Mouse (Mus musculus) heart, postnatal 0 days (tissue): ENCODE measurements around the gene Olfr902. TPM values are rescaled to one million over a fixed set of nuclear protein-coding genes. Genes with fewer than 3 reads are reported as not detected.
"Not testable (repeated sequence)": the region's sequence is repeated elsewhere in the genome, so short reads cannot be mapped to it uniquely, and the experiment has no call there.

Experiments
- ATAC-seq: fragments of 200-750 bp; cut with Nextera tagmentation; 2 replicates; pipeline ENCODE4 v1.8.0; 2017; ENCODE audit warnings: low read depth, moderate number of reproducible peaks, moderate library complexity; ENCODE audit not compliant: insufficient read depth
- DNase-seq: peaks from one replicate; pipeline ENCODE4 v3.0.0-alpha.2; 2016; ENCODE audit warnings: low spot score
- H3K27ac ChIP-seq: fragments of 300-500 bp; sonication (generic); 2 replicates; pipeline ENCODE4 v1.5.1; 2014; ENCODE audit warnings: low read depth, mild to moderate bottlenecking
- H3K27me3 ChIP-seq: fragments of 300-500 bp; sonication (generic); 2 replicates; pipeline ENCODE4 v1.6.1; 2014; ENCODE audit warnings: low read length, mixed read lengths; ENCODE audit not compliant: control insufficient read depth, insufficient read depth
- H3K36me3 ChIP-seq: fragments of 300-500 bp; sonication (generic); replicated peaks from 2 replicates; pipeline ENCODE4 v1.6.1; 2014; ENCODE audit warnings: low read length, mixed read lengths; ENCODE audit not compliant: control insufficient read depth, insufficient read depth
- H3K4me1 ChIP-seq: fragments of 300-500 bp; sonication (generic); 2 replicates; pipeline ENCODE4 v1.6.1; 2014; ENCODE audit warnings: antibody characterized with exemption; ENCODE audit not compliant: control insufficient read depth, insufficient read depth
- H3K4me2 ChIP-seq: fragments of 300-500 bp; sonication (generic); 2 replicates; pipeline ENCODE4 v1.6.1; 2014; ENCODE audit warnings: low read depth, mild to moderate bottlenecking, low read length, moderate library complexity
- H3K4me3 ChIP-seq: fragments of 300-500 bp; sonication (generic); 2 replicates; pipeline ENCODE4 v1.5.1; 2014; ENCODE audit warnings: low read depth, low read length
- H3K9ac ChIP-seq: fragments of 300-500 bp; sonication (generic); replicated peaks from 2 replicates; pipeline ENCODE4 v1.6.1; 2014; ENCODE audit warnings: low read depth, low read length, mixed read lengths
- H3K9me3 ChIP-seq: fragments of 300-500 bp; sonication (generic); replicated peaks from 2 replicates; pipeline ENCODE4 v1.6.1; 2016; ENCODE audit warnings: low read length; ENCODE audit not compliant: control insufficient read depth
- CTCF ChIP-seq: IDR thresholded peaks from 2 replicates; pipeline ENCODE4 v1.5.1; 2016; ENCODE audit warnings: antibody characterized with exemption, control low read depth, low read depth
- EP300 ChIP-seq: IDR thresholded peaks from 2 replicates; pipeline ENCODE4 v1.6.1; 2016; ENCODE audit warnings: antibody characterized with exemption, low read depth
- WGBS: fragments of 180-500 bp; shearing (Covaris S2); extraction: QIAGEN DNeasy Blood & Tissue Kit; methylation state at CpG from one replicate; pipeline ENCODE4 v1.1.7; 2014; 5-methylcytosine and 5-hydroxymethylcytosine counted together
- polyA plus RNA-seq: library from polyadenylated mRNA; unstranded; fragments of >200 nt; fragmentation: Nextera tagmentation; extraction: Ambion mirVana; gene quantifications from 2 replicates; pipeline ENCODE4 v1.2.1, GENCODE M21; 2015
- total RNA-seq: library from RNA; depleted of rRNA; stranded (reverse); fragments of >200 nt; gene quantifications from 2 replicates; pipeline ENCODE4 v1.2.3, GENCODE M21; 2014; ENCODE audit warnings: low replicate concordance; rRNA removed

Olfr902 gene
- total RNA-seq (not detected in 2 replicates), polyA plus RNA-seq (not detected in 2 replicates)

DNA sequence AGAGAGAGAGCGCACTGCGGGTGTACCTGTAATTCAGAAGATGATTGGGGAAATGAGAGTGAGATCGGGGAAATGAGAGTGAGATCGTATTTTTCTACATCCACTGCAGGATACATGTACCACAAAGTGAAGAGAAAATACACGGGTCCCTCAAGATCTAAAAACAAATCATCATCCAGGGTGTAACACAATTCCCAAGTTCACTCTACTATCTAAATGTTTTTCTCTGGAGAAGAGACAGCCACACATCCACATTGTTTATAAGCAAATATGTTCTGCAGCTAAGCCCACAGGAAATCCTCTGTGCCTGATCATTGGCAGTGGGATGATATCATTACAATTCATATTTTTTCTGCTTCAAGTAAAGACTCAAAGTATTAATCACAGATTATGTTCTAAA is at the start of gene Olfr902:
Gene Olfr902 (plus strand): TSS at position 301 of the 400 bp plus-strand sequence.
- Histone ChIP-seq H3K9me3 (no peaks in the 10 kb centered on the region), H3K4me3 (no peak within 1 kb of the TSS), H3K4me2 (no peak within 1 kb of the TSS), H3K9ac (no peak within 1 kb of the TSS), H3K27me3 (no peaks in the 10 kb centered on the region), H3K36me3 (no peaks in the 10 kb centered on the region), H3K4me1 (no peaks in the 10 kb centered on the region), H3K27ac (no peak within 1 kb of the TSS)
- DNase-seq (no peak), ATAC-seq (no peak)
- WGBS: 82% methylated on average over 5 of the region's 5 CpGs
- TF ChIP-seq CTCF (no peak), EP300 (no peak)

DNA sequence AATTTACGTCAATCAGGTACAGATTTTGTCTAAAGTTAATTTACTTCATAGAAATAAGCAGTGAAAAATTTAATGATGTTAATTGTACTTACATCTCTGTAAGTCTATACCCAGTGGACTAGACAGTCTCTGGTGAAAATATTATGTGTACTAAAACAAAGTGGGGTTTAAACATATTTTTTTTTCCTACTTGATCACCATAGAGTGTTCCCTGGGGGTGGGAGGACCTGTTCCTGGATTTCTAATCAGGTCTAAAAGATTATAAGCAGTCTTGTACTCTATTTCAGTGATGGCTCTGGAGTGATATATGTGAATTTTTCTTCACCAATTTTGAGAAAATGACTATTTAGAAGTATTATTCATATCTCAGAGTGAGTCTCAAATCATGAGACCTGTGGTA is 46.1 kb upstream of the Olfr902 start, which contains the start of gene Olfr147:
Gene Olfr147 (plus strand): TSS at position 301 of the 400 bp plus-strand sequence.
- no peaks in the 10 kb centered on the region for H3K36me3 ChIP-seq
- H3K27me3 ChIP-seq: no peaks in the 10 kb centered on the region
- TF ChIP-seq CTCF (no peak), EP300 (no peak)
- DNase-seq (no peak), ATAC-seq (no peak)
- no peaks in the 10 kb centered on the region for H3K4me1 ChIP-seq
- H3K4me2 ChIP-seq: no peak within 1 kb of the TSS
- H3K9me3 ChIP-seq: no peaks in the 10 kb centered on the region
- H3K4me3 ChIP-seq: no peak within 1 kb of the TSS
- 53% methylated on average over 1 of the region's 1 CpGs for WGBS
- no peak within 1 kb of the TSS for H3K9ac ChIP-seq
- no peak within 1 kb of the TSS for H3K27ac ChIP-seq

DNA sequence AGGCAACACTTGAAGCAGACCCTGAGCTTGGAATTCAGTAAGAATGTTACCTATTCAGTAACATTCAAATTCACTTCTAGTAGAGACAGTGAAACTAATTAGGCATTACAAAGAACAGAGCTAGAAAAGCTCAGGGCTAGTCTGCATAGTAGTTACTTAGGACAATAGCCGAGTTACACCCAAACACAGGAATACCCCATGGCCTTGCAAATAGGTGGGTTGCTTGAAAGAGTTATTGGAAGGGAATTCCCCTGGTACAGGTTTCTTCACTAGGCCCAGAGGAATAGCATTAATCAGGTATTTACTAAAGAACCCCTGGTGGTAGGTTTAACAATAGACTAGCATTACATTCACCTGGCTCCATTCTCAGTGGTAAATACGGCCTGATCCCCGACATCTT is 40.0 kb upstream of the Olfr902 start:
- not testable (repeated sequence) for H3K9me3 ChIP-seq
- WGBS: 83% methylated on average over 3 of the region's 3 CpGs

DNA sequence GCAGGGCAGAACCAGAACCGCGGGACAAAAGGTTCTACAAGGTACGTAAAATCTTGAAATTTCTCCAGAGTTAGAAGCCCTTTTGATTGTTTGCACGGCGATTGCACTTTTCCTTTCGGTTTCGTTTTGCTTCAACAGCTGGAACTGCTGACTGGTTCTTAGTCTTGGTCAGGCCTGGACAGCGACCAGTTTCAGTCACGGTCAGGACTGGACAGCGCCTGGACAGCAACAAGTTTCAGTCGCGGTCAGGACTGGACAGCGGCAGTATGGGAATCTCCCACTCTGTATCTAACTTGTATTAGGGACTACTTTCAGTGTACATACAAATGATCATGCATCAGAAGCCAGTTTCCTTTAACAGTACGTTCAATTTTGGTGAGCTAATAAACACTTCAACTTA is 34.0 kb upstream of the Olfr902 start:
- not testable (repeated sequence) for H3K27ac ChIP-seq, H3K4me2 ChIP-seq, ATAC-seq, H3K4me3 ChIP-seq, DNase-seq, H3K9me3 ChIP-seq, H3K9ac ChIP-seq, H3K36me3 ChIP-seq, H3K27me3 ChIP-seq, H3K4me1 ChIP-seq
- 88% methylated on average over 14 of the region's 14 CpGs for WGBS

More for the DNA sequence above, 40.0 kb upstream of the Olfr902 start:
- H3K36me3 ChIP-seq, DNase-seq, H3K27ac ChIP-seq, H3K4me1 ChIP-seq, ATAC-seq, H3K4me3 ChIP-seq, H3K9ac ChIP-seq, H3K27me3 ChIP-seq, H3K4me2 ChIP-seq: not testable (repeated sequence)

DNA sequence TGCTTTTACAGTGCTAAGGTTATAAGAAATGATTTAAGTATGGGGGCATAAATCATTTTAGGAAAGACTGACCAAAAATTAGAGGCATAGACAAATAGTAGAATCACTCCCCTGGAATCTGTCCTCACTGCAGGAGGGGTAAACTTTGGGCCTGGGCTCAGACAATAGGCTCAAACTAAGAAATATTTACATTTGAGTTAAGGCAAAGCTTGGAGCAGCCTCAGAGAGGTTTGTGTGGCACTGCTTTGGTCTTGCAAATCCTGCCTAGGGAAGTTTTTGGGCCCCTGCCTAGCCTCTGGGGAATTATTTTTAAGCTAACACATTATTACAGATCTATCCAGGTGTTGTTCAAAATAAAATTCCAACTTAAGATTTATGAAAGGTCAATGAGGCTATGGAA is 23.7 kb upstream of the Olfr902 start:
- Histone ChIP-seq H3K36me3 (no peaks in the 10 kb centered on the region), H3K27me3 (no peaks in the 10 kb centered on the region), H3K9me3 (no peaks in the 10 kb centered on the region), H3K4me2 (no peak overlapping the region), H3K4me1 (no peaks in the 10 kb centered on the region), H3K27ac (no peak overlapping the region), H3K4me3 (no peak overlapping the region), H3K9ac (no peak overlapping the region)
- TF ChIP-seq CTCF (no peak), EP300 (no peak)
- no peak for ATAC-seq
- no peak for DNase-seq

DNA sequence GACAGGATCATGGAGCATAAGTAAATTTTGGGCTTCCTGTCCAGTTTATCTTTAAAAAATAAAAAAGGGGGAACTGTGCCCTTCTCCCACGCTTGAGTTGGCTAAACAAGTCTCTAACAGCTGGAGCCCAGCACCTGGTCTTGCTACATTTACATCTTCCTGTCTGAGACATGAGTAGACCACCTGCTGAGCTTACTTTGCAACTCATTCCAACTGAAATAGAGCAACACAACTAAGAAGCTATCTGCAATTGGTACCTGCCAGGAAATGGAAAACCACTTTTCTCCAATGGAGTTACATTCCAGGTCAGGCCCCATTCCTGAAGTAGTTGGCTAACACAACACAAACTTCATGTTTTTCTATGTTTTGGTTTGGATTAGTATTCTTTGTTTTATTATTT is 20.4 kb upstream of the Olfr902 start:
- H3K4me3 ChIP-seq: no peak overlapping the region
- H3K4me1 ChIP-seq: no peaks in the 10 kb centered on the region
- WGBS: 16% methylated on average over 1 of the region's 1 CpGs
- no peak overlapping the region for H3K9ac ChIP-seq
- H3K36me3 ChIP-seq: no peaks in the 10 kb centered on the region
- ATAC-seq: no peak
- no peak overlapping the region for H3K4me2 ChIP-seq
- no peaks in the 10 kb centered on the region for H3K27me3 ChIP-seq
- TF ChIP-seq EP300 (no peak), CTCF (no peak)
- no peak for DNase-seq
- H3K9me3 ChIP-seq: no peaks in the 10 kb centered on the region
- H3K27ac ChIP-seq: no peak overlapping the region
